Mouse (Mus musculus): ENCODE data around the gene Mfsd4a. TPM values are rescaled to one million over a fixed set of nuclear protein-coding genes. Genes with fewer than 3 reads are reported as not detected.

Mfsd4a gene
- polyA plus RNA-seq (2015; fragmentation: Nextera tagmentation; extraction: Ambion mirVana), result 10.9 and 11.2 TPM in 2 replicates

GRCm38 (mm10) chr1:132067261-132068255 lies at the start of gene Mfsd4a:
Gene Mfsd4a (minus strand): TSS chr1:132068062.
- Histone ChIP-seq H3K27ac (ENCODE audit: low read length) (no peak within 1 kb of the TSS), H3K9ac (replicated peaks; ENCODE audit: low read depth, low read length) (peak within 1 kb of the TSS; percentile 63), H3K36me3 (ENCODE audit: control insufficient read depth, insufficient read depth) (no peaks in the 10 kb centered on the region), H3K9me3 (ENCODE audit: control insufficient read depth, low read length) (no peaks in the 10 kb centered on the region), H3K27me3 (replicated peaks; ENCODE audit: control insufficient read depth, insufficient read depth, low read length) (peaks cover 20% of the 10 kb centered on the region), H3K4me2 (ENCODE audit: low read length) (peak within 1 kb of the TSS; percentile 94), H3K4me3 (replicated peaks; ENCODE audit: low read length) (peak within 1 kb of the TSS; percentile 50), H3K4me1 (replicated peaks; ENCODE audit: control insufficient read depth, insufficient read depth, low read length) (peaks cover 17% of the 10 kb centered on the region)
- 3% methylated on average over 68 of the region's 80 CpGs for WGBS
- ATAC-seq, result peak; percentile 75

DNA sequence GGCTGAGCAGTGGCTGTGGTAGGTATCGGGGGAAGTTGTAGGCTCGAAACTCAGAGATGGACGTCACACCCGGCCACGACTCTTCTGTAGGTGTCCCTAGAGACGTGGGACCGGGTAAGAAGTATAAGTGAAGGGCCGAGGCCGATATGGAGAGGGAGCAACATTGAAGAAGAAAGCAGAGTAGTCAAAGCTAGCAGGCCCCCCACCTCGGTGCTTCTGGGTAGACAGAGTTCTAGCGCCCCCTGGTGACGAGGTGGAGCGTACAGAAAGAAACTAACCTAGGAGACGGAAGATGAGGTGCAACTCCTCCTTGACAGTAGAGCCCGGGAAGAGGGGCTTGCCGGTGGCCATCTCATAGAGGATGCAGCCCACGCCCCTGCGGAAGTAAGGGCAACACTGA lies 48.7 kb upstream of the Mfsd4a start:
- no peak overlapping the region for H3K4me3 ChIP-seq (replicated peaks; ENCODE audit: low read length)
- no peaks in the 10 kb centered on the region for H3K9me3 ChIP-seq (ENCODE audit: control insufficient read depth, low read length)
- peak; percentile 27; the same call in 1 of the 2 replicates for ATAC-seq
- peaks cover 4% of the 10 kb centered on the region; the same call in 1 of the 2 replicates for H3K4me1 ChIP-seq (replicated peaks; ENCODE audit: control insufficient read depth, insufficient read depth, low read length)
- H3K27me3 ChIP-seq (replicated peaks; ENCODE audit: control insufficient read depth, insufficient read depth, low read length), result no peaks in the 10 kb centered on the region
- H3K9ac ChIP-seq (replicated peaks; ENCODE audit: low read depth, low read length), result no peak overlapping the region
- no peak overlapping the region for H3K27ac ChIP-seq (ENCODE audit: low read length)
- H3K4me2 ChIP-seq (ENCODE audit: low read length), result no peak overlapping the region
- 18% methylated on average over 18 of the region's 18 CpGs for WGBS
- H3K36me3 ChIP-seq (ENCODE audit: control insufficient read depth, insufficient read depth), result no peaks in the 10 kb centered on the region

GRCm38 (mm10) chr1:132113098-132113497 lies 45.2 kb upstream of the Mfsd4a start:
- H3K9ac ChIP-seq (replicated peaks; ENCODE audit: low read depth, low read length), result no peak overlapping the region
- H3K36me3 ChIP-seq (ENCODE audit: control insufficient read depth, insufficient read depth), result no peaks in the 10 kb centered on the region
- ATAC-seq, result no peak
- H3K27ac ChIP-seq (ENCODE audit: low read length), result no peak overlapping the region
- H3K27me3 ChIP-seq (replicated peaks; ENCODE audit: control insufficient read depth, insufficient read depth, low read length), result no peaks in the 10 kb centered on the region
- no peak overlapping the region for H3K4me3 ChIP-seq (replicated peaks; ENCODE audit: low read length)
- WGBS, result 48% methylated on average over 3 of the region's 3 CpGs
- H3K4me2 ChIP-seq (ENCODE audit: low read length), result no peak overlapping the region
- no peaks in the 10 kb centered on the region; the same call in 1 of the 2 replicates for H3K4me1 ChIP-seq (replicated peaks; ENCODE audit: control insufficient read depth, insufficient read depth, low read length)
- no peaks in the 10 kb centered on the region for H3K9me3 ChIP-seq (ENCODE audit: control insufficient read depth, low read length)

DNA sequence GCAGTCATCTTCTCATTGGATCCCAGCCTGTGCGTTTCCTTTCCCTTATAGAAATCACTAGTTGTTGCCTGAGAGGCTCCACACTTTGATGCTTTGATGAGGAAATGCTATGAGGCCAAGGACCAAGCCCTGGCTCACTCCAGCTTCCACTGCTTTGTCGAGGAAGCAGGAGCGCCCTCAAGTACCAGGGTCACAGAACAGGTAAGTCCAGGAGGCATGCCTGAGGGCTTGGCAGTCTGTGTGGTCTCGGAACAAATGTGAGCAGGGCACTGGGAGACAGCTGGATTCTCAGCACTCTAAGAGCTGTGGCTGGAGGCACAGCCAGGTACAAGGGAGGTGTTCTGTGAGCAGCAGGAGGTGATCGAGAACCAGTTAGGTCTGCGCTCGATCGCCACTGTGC lies 44.6 kb upstream of the Mfsd4a start:
- no peak overlapping the region for H3K4me3 ChIP-seq (replicated peaks; ENCODE audit: low read length)
- H3K27ac ChIP-seq (ENCODE audit: low read length), result no peak overlapping the region
- no peaks in the 10 kb centered on the region for H3K36me3 ChIP-seq (ENCODE audit: control insufficient read depth, insufficient read depth)
- H3K27me3 ChIP-seq (replicated peaks; ENCODE audit: control insufficient read depth, insufficient read depth, low read length), result no peaks in the 10 kb centered on the region
- H3K4me1 ChIP-seq (replicated peaks; ENCODE audit: control insufficient read depth, insufficient read depth, low read length), result no peaks in the 10 kb centered on the region; the same call in 1 of the 2 replicates
- no peak overlapping the region for H3K4me2 ChIP-seq (ENCODE audit: low read length)
- 75% methylated on average over 8 of the region's 8 CpGs for WGBS
- H3K9me3 ChIP-seq (ENCODE audit: control insufficient read depth, low read length), result no peaks in the 10 kb centered on the region
- H3K9ac ChIP-seq (replicated peaks; ENCODE audit: low read depth, low read length), result no peak overlapping the region
- no peak for ATAC-seq

DNA sequence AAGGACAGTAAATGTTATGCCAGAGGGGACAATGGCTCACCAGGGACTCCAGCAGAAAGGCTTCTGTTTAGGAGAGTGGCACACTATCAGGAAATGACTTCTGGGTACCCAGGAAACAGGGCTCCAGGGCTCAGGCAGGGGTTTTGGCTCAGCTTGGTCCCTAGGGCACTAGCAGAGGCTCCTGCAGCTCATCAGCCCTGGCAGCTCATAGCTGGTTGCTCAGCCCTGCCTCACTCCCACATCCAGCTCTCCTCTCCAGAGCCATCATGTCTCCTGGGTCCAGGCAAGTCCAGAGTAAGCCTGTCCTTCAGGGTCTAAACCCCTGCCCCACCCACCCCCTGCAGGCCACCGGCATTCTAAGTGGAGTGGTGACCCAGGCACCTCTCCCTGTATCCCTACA lies 43.5 kb upstream of the Mfsd4a start:
- no peaks in the 10 kb centered on the region for H3K36me3 ChIP-seq (ENCODE audit: control insufficient read depth, insufficient read depth)
- no peaks in the 10 kb centered on the region; the same call in 1 of the 2 replicates for H3K4me1 ChIP-seq (replicated peaks; ENCODE audit: control insufficient read depth, insufficient read depth, low read length)
- H3K9ac ChIP-seq (replicated peaks; ENCODE audit: low read depth, low read length), result no peak overlapping the region
- H3K4me2 ChIP-seq (ENCODE audit: low read length), result no peak overlapping the region
- H3K9me3 ChIP-seq (ENCODE audit: control insufficient read depth, low read length), result no peaks in the 10 kb centered on the region
- H3K27me3 ChIP-seq (replicated peaks; ENCODE audit: control insufficient read depth, insufficient read depth, low read length), result no peaks in the 10 kb centered on the region
- WGBS, result 64% methylated on average over 1 of the region's 1 CpGs
- no peak for ATAC-seq
- H3K4me3 ChIP-seq (replicated peaks; ENCODE audit: low read length), result no peak overlapping the region
- H3K27ac ChIP-seq (ENCODE audit: low read length), result no peak overlapping the region

GRCm38 (mm10) chr1:132109368-132109767 lies 41.5 kb upstream of the Mfsd4a start:
- Histone ChIP-seq H3K9ac (replicated peaks; ENCODE audit: low read depth, low read length) (no peak overlapping the region), H3K4me1 (replicated peaks; ENCODE audit: control insufficient read depth, insufficient read depth, low read length) (no peaks in the 10 kb centered on the region), H3K4me3 (replicated peaks; ENCODE audit: low read length) (no peak overlapping the region), H3K9me3 (ENCODE audit: control insufficient read depth, low read length) (no peaks in the 10 kb centered on the region), H3K36me3 (ENCODE audit: control insufficient read depth, insufficient read depth) (no peaks in the 10 kb centered on the region), H3K27me3 (replicated peaks; ENCODE audit: control insufficient read depth, insufficient read depth, low read length) (no peaks in the 10 kb centered on the region), H3K4me2 (ENCODE audit: low read length) (no peak overlapping the region), H3K27ac (ENCODE audit: low read length) (no peak overlapping the region)
- ATAC-seq, result no peak
- 81% methylated on average over 2 of the region's 2 CpGs for WGBS

- no peaks in the 10 kb centered on the region for H3K27me3 ChIP-seq (replicated peaks; ENCODE audit: control insufficient read depth, insufficient read depth, low read length)
- H3K4me3 ChIP-seq (replicated peaks; ENCODE audit: low read length), result no peak overlapping the region
- no peaks in the 10 kb centered on the region for H3K4me1 ChIP-seq (replicated peaks; ENCODE audit: control insufficient read depth, insufficient read depth, low read length)
- no peak overlapping the region for H3K4me2 ChIP-seq (ENCODE audit: low read length)
- no peak for ATAC-seq
- no peaks in the 10 kb centered on the region for H3K36me3 ChIP-seq (ENCODE audit: control insufficient read depth, insufficient read depth)
- H3K9ac ChIP-seq (replicated peaks; ENCODE audit: low read depth, low read length), result no peak overlapping the region
- H3K9me3 ChIP-seq (ENCODE audit: control insufficient read depth, low read length), result no peaks in the 10 kb centered on the region
- no peak overlapping the region for H3K27ac ChIP-seq (ENCODE audit: low read length)
- WGBS, result 70% methylated on average over 14 of the region's 14 CpGs
Measured at GRCm38 (mm10) chr1:132104353-132104752, 36.5 kb upstream of the Mfsd4a start.

- Histone ChIP-seq H3K36me3 (ENCODE audit: control insufficient read depth, insufficient read depth) (no peaks in the 10 kb centered on the region), H3K27ac (ENCODE audit: low read length) (no peak overlapping the region), H3K9ac (replicated peaks; ENCODE audit: low read depth, low read length) (no peak overlapping the region), H3K4me2 (ENCODE audit: low read length) (no peak overlapping the region), H3K27me3 (replicated peaks; ENCODE audit: control insufficient read depth, insufficient read depth, low read length) (no peaks in the 10 kb centered on the region), H3K4me1 (replicated peaks; ENCODE audit: control insufficient read depth, insufficient read depth, low read length) (no peaks in the 10 kb centered on the region), H3K4me3 (replicated peaks; ENCODE audit: low read length) (no peak overlapping the region), H3K9me3 (ENCODE audit: control insufficient read depth, low read length) (no peaks in the 10 kb centered on the region)
- 89% methylated on average over 6 of the region's 6 CpGs for WGBS
- no peak for ATAC-seq
Measured at GRCm38 (mm10) chr1:132101953-132102697, 34.3 kb upstream of the Mfsd4a start.

- no peak for ATAC-seq
- Histone ChIP-seq H3K4me1 (replicated peaks; ENCODE audit: control insufficient read depth, insufficient read depth, low read length) (no peaks in the 10 kb centered on the region), H3K9me3 (ENCODE audit: control insufficient read depth, low read length) (no peaks in the 10 kb centered on the region), H3K27me3 (replicated peaks; ENCODE audit: control insufficient read depth, insufficient read depth, low read length) (no peaks in the 10 kb centered on the region), H3K36me3 (ENCODE audit: control insufficient read depth, insufficient read depth) (no peaks in the 10 kb centered on the region), H3K4me2 (ENCODE audit: low read length) (no peak overlapping the region), H3K9ac (replicated peaks; ENCODE audit: low read depth, low read length) (no peak overlapping the region), H3K27ac (ENCODE audit: low read length) (no peak overlapping the region), H3K4me3 (replicated peaks; ENCODE audit: low read length) (no peak overlapping the region)
- WGBS, result 68% methylated on average over 4 of the region's 4 CpGs
Measured at GRCm38 (mm10) chr1:132099775-132100174, 31.9 kb upstream of the Mfsd4a start.
